Mouse (Mus musculus) intestine, embryonic 15.5 days (tissue): ENCODE data around the gene Phactr3. TPM values are rescaled to one million over a fixed set of nuclear protein-coding genes. Genes with fewer than 3 reads are reported as not detected.
"Not testable (repeated sequence)": the region's sequence is repeated elsewhere in the genome, so short reads cannot be mapped to it uniquely, and the experiment has no call there.

Experiments used
- ATAC-seq: fragments of 200-750 bp; cut with Nextera tagmentation; 2 replicates; pipeline ENCODE4 v1.8.0; 2017; ENCODE audit warnings: moderate TSS enrichment, moderate library complexity
- H3K27ac ChIP-seq: fragments of 300-500 bp; sonication (generic); 2 replicates; pipeline ENCODE4 v1.5.1; 2015; ENCODE audit warnings: mild to moderate bottlenecking, inconsistent platforms
- H3K27me3 ChIP-seq: fragments of 300-500 bp; sonication (generic); replicated peaks from 2 replicates; pipeline ENCODE4 v1.6.1; 2015; ENCODE audit warnings: inconsistent platforms
- H3K36me3 ChIP-seq: fragments of 300-500 bp; sonication (generic); 2 replicates; pipeline ENCODE4 v1.6.1; 2015; ENCODE audit warnings: inconsistent platforms
- H3K4me1 ChIP-seq: fragments of 300-500 bp; sonication (generic); replicated peaks from 2 replicates; pipeline ENCODE4 v1.6.1; 2015; ENCODE audit warnings: inconsistent platforms
- H3K4me2 ChIP-seq: fragments of 300-500 bp; sonication (generic); replicated peaks from 2 replicates; pipeline ENCODE4 v1.6.1; 2015; ENCODE audit warnings: mild to moderate bottlenecking, inconsistent platforms
- H3K4me3 ChIP-seq: fragments of 300-500 bp; sonication (generic); replicated peaks from 2 replicates; pipeline ENCODE4 v1.5.1; 2015; ENCODE audit warnings: inconsistent platforms
- H3K9ac ChIP-seq: fragments of 300-500 bp; sonication (generic); 2 replicates; pipeline ENCODE4 v1.6.1; 2015; ENCODE audit warnings: inconsistent platforms
- H3K9me3 ChIP-seq: fragments of 300-500 bp; sonication (generic); 2 replicates; pipeline ENCODE4 v1.6.1; 2016; ENCODE audit warnings: inconsistent platforms
- WGBS: fragments of 180-500 bp; shearing (Covaris S2); methylation state at CpG from one replicate; pipeline ENCODE4 v1.1.7; 2015; 5-methylcytosine and 5-hydroxymethylcytosine counted together
- polyA plus RNA-seq: library from polyadenylated mRNA; unstranded; fragments of >200 nt; fragmentation: Nextera tagmentation; extraction: Ambion mirVana; gene quantifications from 2 replicates; pipeline ENCODE4 v1.2.1, GENCODE M21; 2015

The Phactr3 gene
- polyA plus RNA-seq, 1 experiment from 2014 or later: 3.4 TPM

DNA sequence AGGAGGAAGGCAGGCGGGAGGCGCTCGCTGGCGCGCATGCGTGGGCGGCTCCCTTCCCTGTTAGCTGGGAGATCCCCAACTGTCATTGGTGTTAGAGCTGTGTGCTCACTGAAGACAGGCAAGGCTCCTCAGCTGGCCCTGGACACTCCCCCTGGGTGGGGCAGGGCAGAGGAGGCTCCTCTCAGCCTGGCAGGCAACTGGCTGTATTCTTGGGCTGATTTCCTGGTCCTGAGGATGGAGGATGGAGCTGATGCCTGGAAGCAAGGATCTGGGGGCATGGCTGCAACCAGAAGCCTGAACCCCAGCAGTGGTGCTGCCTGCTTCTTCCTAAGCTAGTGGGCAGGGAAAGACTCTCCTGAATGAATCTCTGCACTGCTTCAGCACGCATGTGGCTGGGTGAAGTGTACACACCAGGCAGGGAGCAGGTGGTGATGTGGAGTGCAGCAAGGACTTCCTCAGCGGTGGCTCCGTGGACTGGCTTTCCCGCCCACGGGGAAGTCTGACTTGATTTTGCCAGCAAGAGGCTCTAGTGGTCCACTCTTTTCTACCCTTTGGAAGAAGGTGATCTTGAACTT, 208.8 kb downstream of the Phactr3 start:
- H3K4me3 ChIP-seq: no peak overlapping the region
- H3K36me3 ChIP-seq: no peaks in the 10 kb centered on the region
- WGBS: 7% methylated on average over 12 of the region's 12 CpGs
- no peak overlapping the region for H3K27ac ChIP-seq
- no peaks in the 10 kb centered on the region for H3K9me3 ChIP-seq
- no peaks in the 10 kb centered on the region for H3K27me3 ChIP-seq
- no peak overlapping the region for H3K9ac ChIP-seq
- peak overlapping the region; percentile 29 for H3K4me2 ChIP-seq
- H3K4me1 ChIP-seq: peaks cover 12% of the 10 kb centered on the region
- ATAC-seq: peak; percentile 98

DNA sequence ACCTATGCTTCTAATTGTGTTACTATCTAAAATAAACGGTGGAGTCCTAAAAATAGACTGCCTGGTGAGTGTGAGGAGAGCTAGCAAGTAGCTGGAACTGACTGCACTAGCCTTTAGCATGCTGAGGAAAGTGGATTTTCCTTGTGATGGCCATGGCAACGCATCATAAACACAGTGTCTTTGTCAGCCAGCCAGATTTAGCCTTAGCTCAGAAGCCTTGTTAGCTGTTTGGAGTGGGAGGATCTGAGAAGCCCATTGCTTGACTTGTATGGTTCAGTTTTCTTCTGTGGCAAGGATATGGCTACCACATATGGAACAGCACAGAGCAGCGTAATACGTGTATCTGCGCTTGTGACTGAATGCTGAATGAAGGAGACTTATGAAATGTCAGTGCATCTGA, 210.8 kb downstream of the Phactr3 start:
- Histone ChIP-seq H3K27me3 (no peaks in the 10 kb centered on the region), H3K4me2 (no peak overlapping the region), H3K9ac (no peak overlapping the region), H3K27ac (no peak overlapping the region), H3K9me3 (no peaks in the 10 kb centered on the region), H3K4me1 (peaks cover 12% of the 10 kb centered on the region), H3K4me3 (no peak overlapping the region), H3K36me3 (no peaks in the 10 kb centered on the region)
- no peak for ATAC-seq
- 71% methylated on average over 5 of the region's 5 CpGs for WGBS

DNA sequence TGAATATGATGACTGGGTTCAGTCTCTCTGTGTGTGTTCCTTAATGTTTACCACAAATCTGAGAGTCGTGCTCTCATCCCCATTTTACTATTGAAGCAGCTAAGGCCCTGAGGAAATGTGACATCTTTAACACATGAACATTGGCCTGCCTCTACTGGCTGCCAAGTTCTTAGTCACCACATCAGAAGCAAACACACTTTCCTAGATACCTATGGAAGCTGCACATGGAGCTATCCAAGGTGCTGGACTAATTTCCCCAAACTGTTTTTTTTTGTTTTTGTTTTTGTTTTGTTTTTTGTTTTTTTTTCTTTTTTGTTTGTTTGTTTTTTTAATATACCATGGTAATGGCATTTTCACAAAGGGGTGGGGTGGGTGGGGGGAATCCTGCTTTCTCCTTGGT, 211.2 kb downstream of the Phactr3 start:
- WGBS: 59% methylated on average over 1 of the region's 1 CpGs
- no peaks in the 10 kb centered on the region for H3K36me3 ChIP-seq
- no peak overlapping the region for H3K4me3 ChIP-seq
- H3K27ac ChIP-seq: no peak overlapping the region
- H3K27me3 ChIP-seq: no peaks in the 10 kb centered on the region
- no peak for ATAC-seq
- H3K4me2 ChIP-seq: no peak overlapping the region
- H3K4me1 ChIP-seq: peaks cover 12% of the 10 kb centered on the region
- no peak overlapping the region for H3K9ac ChIP-seq
- H3K9me3 ChIP-seq: no peaks in the 10 kb centered on the region

DNA sequence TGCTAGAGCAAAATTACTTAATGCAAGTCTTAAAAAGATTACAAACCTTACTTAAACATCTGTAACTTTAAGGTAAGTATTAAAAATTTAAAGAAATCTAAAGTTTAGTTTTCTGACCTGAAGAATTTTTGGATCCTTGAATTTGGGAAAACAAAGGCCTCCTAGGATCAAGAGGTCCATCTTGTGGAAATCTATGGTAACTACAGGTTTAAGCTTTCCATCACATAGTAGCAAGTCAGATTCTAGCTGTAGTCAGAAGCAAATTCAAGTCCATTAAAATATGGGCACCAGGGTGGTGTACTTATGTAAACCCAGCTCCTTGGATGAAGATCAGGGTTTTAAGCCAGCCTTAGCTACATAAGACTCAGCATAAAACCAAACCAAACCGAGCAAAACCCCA, 219.1 kb downstream of the Phactr3 start:
- no peak for ATAC-seq
- 41% methylated on average over 1 of the region's 1 CpGs for WGBS
- no peak overlapping the region for H3K9ac ChIP-seq
- H3K27ac ChIP-seq: no peak overlapping the region
- no peaks in the 10 kb centered on the region for H3K27me3 ChIP-seq
- H3K4me3 ChIP-seq: no peak overlapping the region
- no peaks in the 10 kb centered on the region for H3K36me3 ChIP-seq
- H3K4me1 ChIP-seq: no peaks in the 10 kb centered on the region
- no peak overlapping the region for H3K4me2 ChIP-seq
- H3K9me3 ChIP-seq: no peaks in the 10 kb centered on the region

DNA sequence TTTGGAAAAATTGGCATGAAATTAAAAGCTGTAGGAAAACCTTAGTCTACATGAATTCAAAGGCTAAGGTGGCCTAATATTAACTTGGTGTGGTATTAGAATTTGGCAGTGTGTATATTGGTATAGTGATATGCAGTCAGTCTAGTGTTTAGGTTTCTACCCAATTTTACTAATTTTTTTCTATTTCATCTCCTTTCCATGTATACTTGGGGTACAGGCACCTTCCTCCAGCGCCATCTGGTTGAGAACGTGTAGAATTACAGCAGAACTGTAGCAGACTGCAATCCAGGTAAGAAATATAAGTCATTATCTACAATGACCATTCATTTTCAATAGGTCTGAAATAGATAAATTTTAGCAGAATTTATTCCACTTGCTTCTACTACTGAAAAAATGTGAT, 220.3 kb downstream of the Phactr3 start:
- Histone ChIP-seq H3K9ac (no peak overlapping the region), H3K27ac (no peak overlapping the region), H3K36me3 (no peaks in the 10 kb centered on the region), H3K9me3 (no peaks in the 10 kb centered on the region), H3K4me3 (no peak overlapping the region), H3K4me2 (no peak overlapping the region), H3K4me1 (no peaks in the 10 kb centered on the region), H3K27me3 (no peaks in the 10 kb centered on the region)
- no peak for ATAC-seq
- 0% methylated on average over 2 of the region's 2 CpGs for WGBS

DNA sequence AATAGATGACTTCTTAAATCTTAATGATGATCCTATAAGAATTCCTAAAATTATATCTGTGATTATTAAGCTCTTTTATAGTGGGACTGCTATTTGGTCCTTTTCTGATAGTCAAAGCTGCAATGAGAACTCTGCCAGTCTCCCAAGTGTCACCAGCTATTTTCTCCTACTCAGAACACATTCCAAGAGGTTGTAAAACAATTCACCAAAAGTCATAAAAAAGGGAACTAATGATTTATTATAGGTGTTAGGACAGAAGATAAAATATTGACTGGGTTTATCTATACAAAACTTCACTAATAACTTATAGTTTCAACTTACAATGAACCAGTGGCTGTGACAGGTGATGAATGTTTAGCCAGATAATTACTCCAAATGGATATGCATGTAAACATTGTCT, 223.3 kb downstream of the Phactr3 start:
- H3K9ac ChIP-seq, H3K4me3 ChIP-seq, H3K4me1 ChIP-seq, H3K27me3 ChIP-seq, H3K27ac ChIP-seq, H3K9me3 ChIP-seq, H3K36me3 ChIP-seq: not testable (repeated sequence)
- H3K4me2 ChIP-seq: 0 out of 2 replicates have a peak overlapping the region, but pooled peaks have one; percentile 1
- peak; percentile 81 for ATAC-seq

DNA sequence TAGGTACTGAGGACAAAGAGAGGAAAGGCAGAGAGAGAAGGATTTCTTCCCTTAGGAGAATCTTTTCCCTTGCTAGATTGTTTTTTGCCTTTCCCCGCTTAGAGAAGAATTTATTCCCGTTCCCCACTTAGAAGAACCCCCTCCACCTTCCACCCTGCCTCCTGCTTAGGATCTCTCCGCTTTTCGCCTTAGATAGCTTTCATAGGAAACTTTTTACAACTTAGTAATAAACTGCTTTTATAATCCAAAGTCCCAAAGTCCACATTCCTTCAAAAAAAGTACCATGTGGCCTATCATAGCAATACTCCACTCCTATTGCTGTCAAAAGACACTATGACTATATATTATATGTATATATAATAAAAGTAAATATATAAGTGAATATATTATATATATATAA, 223.8 kb downstream of the Phactr3 start:
- Histone ChIP-seq H3K27ac (no peak overlapping the region), H3K9ac (no peak overlapping the region), H3K36me3 (no peaks in the 10 kb centered on the region), H3K4me3 (no peak overlapping the region), H3K27me3 (no peaks in the 10 kb centered on the region), H3K9me3 (no peaks in the 10 kb centered on the region), H3K4me1 (no peaks in the 10 kb centered on the region), H3K4me2 (0 out of 2 replicates have a peak overlapping the region, but pooled peaks have one; percentile 1)
- peak; percentile 89 for ATAC-seq
- 31% methylated on average over 4 of the region's 4 CpGs for WGBS

Other genes with a start within 250 kb of the Phactr3 start
- 3.3 and 4.1 TPM in 2 replicates for gene Gm14327, start 221.9 kb upstream of the Phactr3 start, polyA plus RNA-seq
- gene Zfp972, start 193.4 kb upstream of the Phactr3 start, polyA plus RNA-seq: 1.4 and 1.5 TPM in 2 replicates
- gene Gm14326, start 161.7 kb upstream of the Phactr3 start, polyA plus RNA-seq: 15.2 TPM in 2 replicates
- gene Zfp971, start 95.7 kb upstream of the Phactr3 start, polyA plus RNA-seq: 12.2 and 12.8 TPM in 2 replicates
- 17.7 and 18.7 TPM in 2 replicates for gene Zfp931, start 40.5 kb upstream of the Phactr3 start, polyA plus RNA-seq